Mouse (Mus musculus) hindbrain, embryonic 16.5 days (tissue): Measurements from ENCODE around the gene Arhgap19. TPM values are rescaled to one million over a fixed set of nuclear protein-coding genes. Genes with fewer than 3 reads are reported as not detected.

Source experiments
- ATAC-seq: fragments of 200-750 bp; cut with Nextera tagmentation; 2 replicates; pipeline ENCODE4 v1.8.0; 2017; ENCODE audit warnings: moderate TSS enrichment, moderate library complexity
- H3K27ac ChIP-seq: fragments of 300-500 bp; sonication (generic); 2 replicates; pipeline ENCODE4 v1.5.1; 2014; ENCODE audit warnings: low read depth, mild to moderate bottlenecking, control low read depth, low read length, moderate library complexity
- H3K27me3 ChIP-seq: fragments of 300-500 bp; sonication (generic); replicated peaks from 2 replicates; pipeline ENCODE4 v1.6.1; 2014; ENCODE audit warnings: low read length; ENCODE audit not compliant: control insufficient read depth, insufficient read depth
- H3K36me3 ChIP-seq: fragments of 300-500 bp; sonication (generic); 2 replicates; pipeline ENCODE4 v1.6.1; 2014; ENCODE audit warnings: mild to moderate bottlenecking, low read length, moderate library complexity, mixed read lengths; ENCODE audit not compliant: control insufficient read depth, insufficient read depth
- H3K4me1 ChIP-seq: fragments of 300-500 bp; sonication (generic); 2 replicates; pipeline ENCODE4 v1.6.1; 2014; ENCODE audit warnings: low read depth, low read length; ENCODE audit not compliant: control insufficient read depth, insufficient read depth
- H3K4me2 ChIP-seq: fragments of 300-500 bp; sonication (generic); 2 replicates; pipeline ENCODE4 v1.6.1; 2014; ENCODE audit warnings: mild to moderate bottlenecking, low read length, control low read depth, moderate library complexity
- H3K4me3 ChIP-seq: fragments of 300-500 bp; sonication (generic); 2 replicates; pipeline ENCODE4 v1.5.1; 2014; ENCODE audit warnings: mild to moderate bottlenecking, low read length, control low read depth, moderate library complexity
- H3K9ac ChIP-seq: fragments of 300-500 bp; sonication (generic); 2 replicates; pipeline ENCODE4 v1.6.1; 2014; ENCODE audit warnings: low read depth, mild to moderate bottlenecking, control low read depth, low read length, moderate library complexity
- H3K9me3 ChIP-seq: fragments of 300-500 bp; sonication (generic); 2 replicates; pipeline ENCODE4 v1.6.1; 2014; ENCODE audit warnings: mild to moderate bottlenecking, low read length, moderate library complexity; ENCODE audit not compliant: control insufficient read depth
- WGBS: fragments of 180-500 bp; shearing (Covaris S2); extraction: QIAGEN DNeasy Blood & Tissue Kit; methylation state at CpG from one replicate; pipeline ENCODE4 v1.1.7; 2014; 5-methylcytosine and 5-hydroxymethylcytosine counted together
- polyA plus RNA-seq: library from polyadenylated mRNA; unstranded; fragments of >200 nt; fragmentation: Nextera tagmentation; extraction: Ambion mirVana; gene quantifications from 2 replicates; pipeline ENCODE4 v1.2.1, GENCODE M21; 2015

The Arhgap19 gene
- polyA plus RNA-seq, 1 experiment from 2014 or later: 3.8 TPM

DNA sequence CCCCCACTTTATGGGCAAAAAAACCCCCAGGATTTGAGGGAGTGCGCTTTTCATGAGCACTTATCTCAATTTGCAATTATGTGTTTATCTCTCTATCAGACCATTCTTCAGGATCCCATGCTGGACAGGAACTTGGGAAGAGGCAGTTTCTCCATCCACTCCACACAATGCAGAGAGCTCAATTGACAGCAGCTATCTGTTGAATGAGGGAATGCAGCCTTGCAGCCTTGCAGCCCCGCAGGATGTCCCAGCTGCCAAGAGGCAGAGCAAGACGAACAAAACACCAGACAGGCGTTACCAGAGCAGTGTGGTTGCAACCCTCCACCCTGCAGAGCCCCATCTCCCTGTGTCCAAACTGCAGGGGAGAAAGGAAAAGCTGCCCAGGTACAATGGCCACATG, 63.0 kb downstream of the Arhgap19 start:
- Histone ChIP-seq H3K4me2 (peak overlapping the region; percentile 75), H3K27ac (no peak overlapping the region), H3K36me3 (no peaks in the 10 kb centered on the region), H3K27me3 (no peaks in the 10 kb centered on the region), H3K4me1 (peaks cover 41% of the 10 kb centered on the region), H3K4me3 (0 out of 2 replicates have a peak overlapping the region, but pooled peaks have one; percentile 5), H3K9me3 (no peaks in the 10 kb centered on the region), H3K9ac (0 out of 2 replicates have a peak overlapping the region, but pooled peaks have one; percentile 9)
- WGBS: 23% methylated on average over 4 of the region's 4 CpGs
- no peak for ATAC-seq

DNA sequence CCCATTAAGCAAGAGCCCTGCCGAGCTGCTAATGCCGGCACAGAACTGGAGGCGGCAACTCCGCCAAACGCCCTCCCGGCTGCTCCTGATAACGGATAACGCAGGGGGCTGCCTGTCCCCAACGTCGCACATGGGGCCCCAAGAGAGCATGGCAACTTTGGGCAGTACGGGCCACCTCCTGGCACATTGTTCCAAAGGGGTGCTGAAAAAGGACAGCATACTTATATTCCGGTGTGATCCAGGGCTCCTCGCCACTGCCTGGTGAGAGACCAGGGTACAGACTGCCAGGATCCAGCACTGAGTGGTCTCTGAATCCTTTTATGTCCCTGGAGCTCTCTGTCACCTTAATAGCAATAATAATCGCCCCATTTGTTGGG, 63.4 kb downstream of the Arhgap19 start:
- H3K9me3 ChIP-seq: no peaks in the 10 kb centered on the region
- peak overlapping the region; percentile 24 for H3K4me3 ChIP-seq
- peak; percentile 17 for ATAC-seq
- no peaks in the 10 kb centered on the region for H3K27me3 ChIP-seq
- peaks cover 39% of the 10 kb centered on the region for H3K4me1 ChIP-seq
- H3K4me2 ChIP-seq: peak overlapping the region; percentile 43
- H3K27ac ChIP-seq: no peak overlapping the region
- 6% methylated on average over 14 of the region's 14 CpGs for WGBS
- H3K36me3 ChIP-seq: no peaks in the 10 kb centered on the region
- H3K9ac ChIP-seq: peak overlapping the region; percentile 28; the same call in 1 of the 2 replicates

DNA sequence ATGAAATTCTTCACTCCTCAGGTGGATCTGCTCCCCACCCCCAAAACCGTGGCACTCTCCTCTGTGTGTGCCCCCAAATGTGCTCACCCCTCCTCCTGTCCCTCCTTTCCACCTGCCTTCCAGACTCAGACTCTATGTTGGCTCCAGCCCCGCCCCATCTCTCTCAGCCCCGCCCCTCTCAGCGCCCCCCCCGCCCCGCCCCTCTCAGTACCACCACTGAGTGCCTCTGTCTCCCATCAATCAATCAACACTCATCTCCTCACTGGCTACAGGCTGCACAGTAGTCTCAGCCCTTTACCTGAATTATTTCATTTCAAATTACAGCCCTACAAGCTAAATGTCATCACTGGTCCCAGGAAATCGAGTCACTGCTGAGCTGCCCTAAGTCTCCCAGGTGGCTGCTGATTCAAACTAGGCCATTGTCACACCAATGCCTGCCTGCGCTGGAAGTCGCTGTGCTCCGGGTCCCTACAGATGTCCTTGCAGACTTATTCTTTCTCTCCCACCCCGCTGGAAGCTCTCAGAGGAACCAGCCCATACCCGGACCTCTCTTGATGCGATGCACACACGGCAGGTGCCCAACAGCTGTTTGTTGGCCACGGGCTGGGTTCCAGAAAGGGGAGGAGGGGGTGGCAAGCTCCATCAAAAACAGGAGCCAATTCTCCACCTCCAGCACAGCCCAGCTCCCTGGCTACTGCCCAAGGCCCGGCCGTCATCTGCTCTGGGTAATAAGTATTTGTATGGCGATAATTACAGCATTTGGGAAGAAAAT, 64.0 kb downstream of the Arhgap19 start:
- no peaks in the 10 kb centered on the region for H3K36me3 ChIP-seq
- peak overlapping the region; percentile 28 for H3K9ac ChIP-seq
- WGBS: under 1% methylated on average over 18 of the region's 18 CpGs
- peaks cover 39% of the 10 kb centered on the region for H3K4me1 ChIP-seq
- H3K27ac ChIP-seq: no peak overlapping the region
- no peaks in the 10 kb centered on the region for H3K9me3 ChIP-seq
- H3K4me3 ChIP-seq: peak overlapping the region; percentile 24
- H3K4me2 ChIP-seq: peak overlapping the region; percentile 43
- no peaks in the 10 kb centered on the region for H3K27me3 ChIP-seq
- ATAC-seq: peak; percentile 60

DNA sequence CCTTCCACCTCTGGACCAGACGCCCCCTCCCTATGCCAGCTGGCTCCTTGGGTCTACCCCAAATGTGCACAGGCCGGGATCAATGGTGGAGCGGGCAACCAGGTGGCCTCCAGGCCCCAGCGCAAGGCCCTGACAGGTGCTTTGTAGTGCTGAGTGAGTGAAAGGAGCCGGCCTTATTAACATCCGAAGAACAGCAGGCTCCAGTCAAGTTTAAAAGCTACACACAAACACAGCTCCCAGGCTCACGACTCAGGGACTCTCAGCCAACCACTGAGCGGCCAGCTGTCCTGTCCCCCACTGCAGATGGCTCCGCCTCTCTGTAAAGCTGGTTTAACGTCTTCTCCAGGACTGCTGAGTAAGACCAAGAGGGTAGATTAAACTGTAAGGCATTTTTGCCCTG, 67.2 kb downstream of the Arhgap19 start:
- peak; percentile 48; the same call in 1 of the 2 replicates for ATAC-seq
- Histone ChIP-seq H3K27me3 (no peaks in the 10 kb centered on the region), H3K36me3 (peaks cover 6% of the 10 kb centered on the region; the same call in 1 of the 2 replicates), H3K9me3 (peaks cover 9% of the 10 kb centered on the region), H3K4me3 (no peak overlapping the region), H3K4me1 (peaks cover 28% of the 10 kb centered on the region), H3K4me2 (no peak overlapping the region; the same call in 1 of the 2 replicates), H3K9ac (no peak overlapping the region; the same call in 1 of the 2 replicates), H3K27ac (no peak overlapping the region)
- WGBS: 10% methylated on average over 10 of the region's 10 CpGs

DNA sequence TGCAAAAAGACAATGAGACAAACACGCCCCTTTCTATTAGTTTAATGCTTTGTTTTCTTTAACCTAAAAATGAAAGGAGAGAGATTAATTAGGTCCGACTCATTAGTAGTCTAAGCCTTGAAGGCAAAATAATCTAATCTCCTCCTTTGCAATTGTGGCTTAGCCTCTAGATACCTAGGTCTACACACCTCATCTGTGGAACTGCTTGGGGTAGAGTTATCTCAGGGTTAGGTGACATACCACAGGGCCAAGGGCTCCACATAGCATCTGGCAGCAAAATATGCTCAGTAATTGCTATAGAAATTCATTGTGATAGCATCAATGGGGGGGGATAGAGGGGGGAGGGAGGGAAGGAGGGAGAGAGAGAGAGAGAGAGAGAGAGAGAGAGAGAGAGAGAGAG, 76.4 kb downstream of the Arhgap19 start:
- H3K9me3 ChIP-seq: 0 out of 2 replicates have a peak, but pooled peaks cover under 1% of the 10 kb centered on the region
- no peak overlapping the region for H3K4me2 ChIP-seq
- no peaks in the 10 kb centered on the region; the same call in 1 of the 2 replicates for H3K27me3 ChIP-seq
- H3K4me3 ChIP-seq: no peak overlapping the region
- peaks cover 8% of the 10 kb centered on the region for H3K4me1 ChIP-seq
- ATAC-seq: no peak
- H3K9ac ChIP-seq: no peak overlapping the region
- H3K27ac ChIP-seq: 0 out of 2 replicates have a peak overlapping the region, but pooled peaks have one; percentile 5
- no peaks in the 10 kb centered on the region for H3K36me3 ChIP-seq
- WGBS: 48% methylated on average over 2 of the region's 2 CpGs

DNA sequence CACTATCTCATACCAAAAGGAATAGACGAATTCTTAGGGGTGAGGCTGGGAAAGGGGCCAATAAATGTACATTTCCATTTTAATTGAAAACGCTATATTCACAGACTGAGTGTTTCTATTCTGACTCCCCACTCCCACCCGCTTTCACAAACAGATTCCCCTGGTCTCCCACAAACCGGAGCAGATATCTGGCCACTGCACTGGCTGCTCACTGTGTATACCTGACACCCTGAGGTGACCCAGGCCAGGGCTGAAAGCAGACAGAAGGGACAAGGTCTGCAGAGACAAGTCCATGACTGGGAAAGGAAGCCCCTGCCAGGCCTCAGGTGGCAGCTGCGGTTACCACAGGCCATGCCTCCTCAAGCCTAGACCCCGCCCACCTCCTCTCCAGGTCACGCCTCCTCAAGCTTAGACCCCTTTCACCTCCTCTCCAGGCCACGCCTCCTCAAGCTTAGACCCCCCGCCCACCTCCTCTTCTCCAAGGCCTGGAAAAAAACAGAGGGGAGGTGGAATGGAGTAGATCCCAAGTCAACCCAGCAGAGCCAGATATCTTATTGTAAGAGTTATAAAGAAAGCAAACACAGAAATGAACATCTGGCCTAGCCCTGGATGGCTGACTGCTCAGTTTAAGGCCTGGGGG, 76.9 kb downstream of the Arhgap19 start:
- H3K27ac ChIP-seq: peak overlapping the region; percentile 5
- peak; percentile 49 for ATAC-seq
- peaks cover 8% of the 10 kb centered on the region for H3K4me1 ChIP-seq
- no peaks in the 10 kb centered on the region; the same call in 1 of the 2 replicates for H3K27me3 ChIP-seq
- no peak overlapping the region for H3K4me2 ChIP-seq
- H3K9ac ChIP-seq: no peak overlapping the region
- H3K9me3 ChIP-seq: no peaks in the 10 kb centered on the region
- 26% methylated on average over 9 of the region's 9 CpGs for WGBS
- no peaks in the 10 kb centered on the region for H3K36me3 ChIP-seq
- no peak overlapping the region for H3K4me3 ChIP-seq

DNA sequence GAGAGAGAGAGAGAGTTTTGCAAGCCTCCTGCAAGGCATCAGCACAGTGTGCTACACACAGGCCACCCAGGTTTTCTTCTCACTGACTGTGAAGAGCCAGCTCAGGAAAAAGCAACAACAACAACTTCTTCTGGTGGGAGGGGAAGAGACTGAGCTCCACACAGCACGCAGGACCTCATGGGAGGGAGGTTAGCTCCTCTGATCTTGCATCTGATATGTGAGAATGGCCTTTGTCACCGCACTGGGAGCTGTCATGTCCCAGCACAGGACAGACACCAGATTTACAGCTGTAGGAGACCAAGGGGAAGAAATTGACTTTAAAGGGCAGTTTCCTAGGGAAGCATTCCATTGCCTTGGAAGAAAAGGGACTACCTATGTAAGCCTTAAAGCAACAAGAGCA, 78.5 kb downstream of the Arhgap19 start:
- no peak overlapping the region for H3K4me3 ChIP-seq
- H3K36me3 ChIP-seq: no peaks in the 10 kb centered on the region
- H3K9me3 ChIP-seq: no peaks in the 10 kb centered on the region
- no peak overlapping the region for H3K9ac ChIP-seq
- 39% methylated on average over 2 of the region's 2 CpGs for WGBS
- H3K27me3 ChIP-seq: no peaks in the 10 kb centered on the region; the same call in 1 of the 2 replicates
- no peak for ATAC-seq
- H3K4me1 ChIP-seq: peaks cover 8% of the 10 kb centered on the region
- no peak overlapping the region for H3K4me2 ChIP-seq
- H3K27ac ChIP-seq: no peak overlapping the region

DNA sequence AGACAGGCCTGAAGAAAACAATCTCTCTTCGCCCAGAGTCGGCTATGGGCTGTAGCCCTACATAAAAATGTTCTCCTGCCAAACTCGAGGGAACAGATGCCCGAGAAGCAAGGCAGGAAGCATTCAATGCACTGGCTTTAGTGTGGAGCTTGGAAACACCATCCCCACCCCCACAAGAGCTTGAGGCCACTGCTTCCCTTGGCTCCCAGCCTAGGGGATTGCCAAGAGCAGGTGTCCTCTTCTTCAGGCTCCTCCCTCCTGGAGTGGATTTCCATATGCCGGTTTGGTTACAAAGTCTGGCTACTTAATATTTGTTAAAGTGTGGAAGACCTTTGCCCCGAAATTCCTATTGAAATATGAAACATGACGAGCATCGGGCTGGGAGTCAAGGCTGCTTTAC, 82.4 kb downstream of the Arhgap19 start:
- Histone ChIP-seq H3K4me3 (no peak overlapping the region), H3K36me3 (no peaks in the 10 kb centered on the region), H3K9ac (no peak overlapping the region), H3K27me3 (no peaks in the 10 kb centered on the region; the same call in 1 of the 2 replicates), H3K27ac (no peak overlapping the region; the same call in 1 of the 2 replicates), H3K4me2 (no peak overlapping the region), H3K4me1 (peaks cover 28% of the 10 kb centered on the region), H3K9me3 (no peaks in the 10 kb centered on the region)
- WGBS: 62% methylated on average over 8 of the region's 8 CpGs
- no peak for ATAC-seq
